Mouse (Mus musculus) cerebellum, adult 11-12 months (tissue): ENCODE measurements around the gene Gm20773.
"Not testable (repeated sequence)": the region's sequence is repeated elsewhere in the genome, so short reads cannot be mapped to it uniquely, and the experiment has no call there.

ENCODE experiments used
- DNase-seq: peaks from one replicate; pipeline ENCODE4 v3.0.0; 2022

Gene Gm20773

DNA sequence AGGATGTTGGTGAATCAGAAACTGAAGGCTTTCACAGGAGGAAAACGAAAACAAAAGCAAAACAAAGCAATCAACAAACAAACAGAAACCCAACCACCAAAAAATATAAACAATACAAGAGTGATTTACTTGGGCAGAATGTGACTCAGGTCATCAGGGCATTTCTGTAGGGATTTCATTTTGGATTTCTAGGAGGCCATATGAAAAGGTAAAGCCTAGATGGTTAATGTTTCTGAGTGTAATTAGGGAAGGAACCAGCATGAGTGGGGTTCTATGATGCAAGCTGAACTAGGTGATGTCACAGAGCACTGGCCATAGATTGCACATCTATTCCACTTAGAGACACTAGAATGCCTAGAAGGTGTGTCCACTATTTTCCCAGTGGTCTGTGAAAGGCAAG lies at the start of gene Gm20773:
Gm20773 (plus strand) TSS at position 301 of the 400 bp plus-strand sequence.
- not testable (repeated sequence) for DNase-seq

DNA sequence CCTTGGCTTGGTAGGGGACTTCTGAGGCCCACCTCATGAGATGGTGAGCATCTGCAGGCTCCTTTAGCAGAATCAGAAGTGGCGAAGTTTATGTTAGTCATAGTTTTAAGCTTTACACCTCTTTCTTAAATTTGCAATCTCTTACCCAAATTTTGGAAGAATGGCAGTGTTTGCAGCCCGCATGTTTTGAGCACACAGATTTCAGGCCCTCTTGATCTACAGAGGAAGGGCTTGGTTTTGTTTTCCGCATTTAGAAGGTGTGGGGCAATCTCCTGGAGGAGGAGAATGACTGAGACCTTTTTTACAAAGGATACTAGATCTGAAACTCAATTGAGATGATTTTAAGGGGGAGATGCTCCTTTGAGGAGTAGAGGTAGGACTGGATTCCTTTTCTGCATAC lies 28.3 kb upstream of the Gm20773 start, which contains the start of gene Gm21866:
Gm21866 (minus strand) TSS at position 101 of the 400 bp plus-strand sequence.
- not testable (repeated sequence) for DNase-seq
